Mouse (Mus musculus): ENCODE measurements around the gene Rpl7a.
A peak's percentile ranks its signal among the peaks of the same experiment; 100 is the strongest.
"Not testable (repeated sequence)": the region's sequence is repeated elsewhere in the genome, so short reads cannot be mapped to it uniquely, and the experiment has no call there.

Gene Rpl7a

DNA sequence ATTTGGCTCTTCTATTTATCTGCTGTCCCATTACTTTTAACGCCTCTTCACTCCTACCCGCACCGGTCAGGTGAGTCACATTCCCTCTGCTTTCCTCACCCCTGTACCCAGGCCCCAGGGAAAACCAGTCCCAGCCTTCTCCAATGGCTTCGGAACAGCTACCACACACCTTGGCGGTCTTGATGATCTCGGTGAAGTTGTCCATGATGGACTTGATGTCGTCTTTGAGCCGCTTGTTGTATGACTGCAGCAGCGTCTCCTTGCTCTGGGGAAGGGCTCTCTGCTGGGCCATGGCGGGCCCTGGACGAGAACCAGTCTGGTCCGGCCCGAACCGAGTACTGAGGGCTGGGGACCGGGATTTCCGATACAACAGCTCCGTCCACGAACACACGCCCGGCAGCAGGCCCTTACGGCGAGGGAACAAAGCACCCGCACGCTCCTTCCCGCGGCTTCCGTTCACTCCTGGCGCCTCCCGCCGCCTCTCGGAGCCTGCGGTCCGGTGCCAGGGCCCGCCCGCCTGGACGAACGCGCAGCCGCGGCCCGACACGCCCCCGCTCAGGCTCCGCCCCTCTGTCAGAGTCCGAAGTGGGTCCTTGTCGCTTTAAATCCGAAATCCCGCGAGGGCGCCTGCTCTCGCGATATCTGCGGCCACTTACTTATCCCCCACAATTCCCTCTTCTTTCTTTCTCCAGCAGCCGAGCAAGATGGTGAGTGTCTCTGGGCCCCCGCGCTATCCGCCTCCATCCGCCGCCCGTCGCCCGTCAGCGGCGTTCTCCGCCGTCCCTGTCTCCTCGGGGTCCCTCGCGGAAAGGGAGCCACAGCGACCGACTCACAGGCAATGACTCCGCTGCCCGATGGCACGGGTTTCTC is at the start of gene Rpl7a, which contains the start of gene Med22:
Gene Rpl7a (plus strand): TSS at position 641 of the 870 bp plus-strand sequence.
Gene Med22 (minus strand): TSS at position 554 of the 870 bp plus-strand sequence.
- DNase-seq, result peak; percentile 100

DNA sequence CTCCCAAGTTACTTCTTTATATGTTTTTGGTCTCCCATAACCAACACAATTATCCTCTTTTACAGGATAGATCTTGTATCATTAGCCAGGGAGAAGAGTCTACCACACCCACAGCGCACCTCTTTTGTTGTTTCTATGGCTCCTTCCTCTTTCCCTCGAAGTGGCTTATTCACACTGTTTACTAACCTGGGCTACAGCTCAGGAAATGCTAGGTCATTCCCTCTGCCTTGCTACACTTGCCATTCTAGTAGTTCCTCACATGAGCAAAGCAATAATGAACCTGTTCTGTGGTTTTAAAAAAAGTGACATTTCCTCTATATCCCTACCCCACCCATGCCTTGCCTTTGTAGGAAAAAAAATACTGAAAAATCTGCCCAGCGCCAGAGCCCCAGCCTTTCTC is 47.7 kb upstream of the Rpl7a start:
- peak; percentile 12 for DNase-seq

DNA sequence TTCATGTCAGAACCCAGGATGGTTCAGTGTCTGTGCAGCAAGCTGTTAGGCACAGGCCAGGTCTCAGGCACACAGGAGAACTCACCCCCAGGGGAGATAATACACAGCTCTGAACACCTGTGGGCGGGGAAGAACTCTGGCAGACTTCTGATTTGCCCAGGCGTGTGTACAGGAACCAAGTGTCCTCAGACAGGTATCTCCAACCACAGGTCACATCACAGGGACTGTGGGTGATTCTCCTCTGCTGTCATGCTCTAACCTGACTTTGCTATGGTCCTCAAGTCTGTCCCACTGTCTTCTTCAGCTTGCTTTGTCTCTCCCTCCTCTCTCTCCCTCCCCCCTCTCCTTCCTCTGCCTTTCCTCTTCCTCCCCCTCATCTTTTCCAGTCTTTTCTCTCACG is 45.7 kb upstream of the Rpl7a start, which contains the start of gene Abo:
Gene Abo (minus strand): TSS at position 101 of the 400 bp plus-strand sequence.
- DNase-seq, result peak; percentile 74

DNA sequence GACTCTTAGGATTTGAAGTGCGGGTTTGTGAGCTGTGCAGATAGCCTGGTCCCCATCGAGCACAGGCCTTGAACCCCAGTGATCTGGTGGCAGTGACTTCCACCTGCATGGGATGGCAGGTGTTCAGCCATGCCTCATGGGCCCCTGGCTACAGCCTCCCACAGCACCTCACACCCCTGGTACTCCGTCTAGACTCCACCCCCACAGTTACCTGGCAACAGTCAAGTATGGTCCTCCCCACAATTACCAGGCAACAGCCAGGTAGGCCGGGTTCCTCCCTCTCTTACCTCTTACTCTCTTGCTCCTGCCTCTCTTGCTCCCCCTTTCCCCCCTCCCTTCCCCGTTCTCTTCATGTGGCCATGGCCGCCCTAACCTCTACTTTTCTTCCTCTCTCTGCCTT is 39.9 kb upstream of the Rpl7a start:
- peak; percentile 80 for DNase-seq

DNA sequence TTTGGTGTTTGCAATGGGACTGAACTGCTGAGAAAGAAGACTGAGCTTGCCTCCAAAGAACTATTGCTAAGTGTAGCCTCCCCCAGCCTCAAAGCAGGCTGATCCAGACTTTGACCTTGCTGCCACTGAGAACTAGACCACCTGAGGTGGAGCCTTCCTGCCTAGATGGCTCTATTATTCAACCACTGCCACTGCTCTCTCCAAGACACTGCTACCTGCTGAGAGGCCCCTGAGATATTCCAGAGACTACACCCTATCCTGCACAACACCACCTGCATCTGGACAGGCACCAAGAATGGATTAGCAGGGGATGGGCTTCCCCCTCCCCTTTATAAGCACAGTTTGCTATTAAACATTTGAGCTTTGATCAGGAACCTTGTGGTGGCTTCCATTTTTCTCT is 32.0 kb upstream of the Rpl7a start:
- no peak for DNase-seq

DNA sequence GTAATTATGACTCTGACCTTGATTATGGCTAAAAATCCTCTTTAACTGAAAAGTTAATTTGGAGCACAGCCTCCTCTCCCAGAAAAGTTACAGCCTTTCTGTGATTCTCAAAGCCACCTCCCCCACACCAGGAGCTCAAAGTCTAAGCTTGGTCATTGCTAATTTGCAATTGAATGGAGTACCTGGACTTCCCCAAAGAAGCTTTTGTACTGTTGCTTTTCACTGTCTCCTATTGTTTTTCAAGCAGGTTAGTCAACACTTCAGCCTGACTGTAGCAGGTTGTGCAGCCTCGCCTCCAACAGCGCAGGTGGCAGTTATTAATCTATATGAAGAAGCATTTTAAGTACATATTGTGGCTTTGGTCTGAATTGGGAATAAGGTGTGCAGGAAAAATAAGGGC is 25.0 kb upstream of the Rpl7a start:
- peak; percentile 58 for DNase-seq

DNA sequence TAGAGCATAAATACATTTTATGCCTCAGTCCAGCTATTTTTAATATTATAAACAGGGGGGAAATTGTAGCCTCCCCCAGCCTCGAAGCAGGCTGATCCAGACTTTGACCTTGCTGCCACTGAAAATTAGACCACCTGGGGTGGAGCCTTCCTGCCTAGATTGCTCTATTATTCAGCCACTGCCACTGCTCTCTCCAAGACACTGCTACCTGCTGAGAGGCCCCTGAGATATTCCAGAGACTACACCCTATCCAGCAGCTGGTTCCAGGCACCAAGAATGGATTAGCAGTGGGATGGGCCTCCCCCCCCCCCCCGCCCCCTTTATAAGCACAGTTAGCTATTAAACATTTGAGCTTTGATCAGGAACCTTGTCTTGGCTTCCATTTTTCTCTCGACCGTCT is 24.4 kb upstream of the Rpl7a start:
- DNase-seq, result not testable (repeated sequence)

DNA sequence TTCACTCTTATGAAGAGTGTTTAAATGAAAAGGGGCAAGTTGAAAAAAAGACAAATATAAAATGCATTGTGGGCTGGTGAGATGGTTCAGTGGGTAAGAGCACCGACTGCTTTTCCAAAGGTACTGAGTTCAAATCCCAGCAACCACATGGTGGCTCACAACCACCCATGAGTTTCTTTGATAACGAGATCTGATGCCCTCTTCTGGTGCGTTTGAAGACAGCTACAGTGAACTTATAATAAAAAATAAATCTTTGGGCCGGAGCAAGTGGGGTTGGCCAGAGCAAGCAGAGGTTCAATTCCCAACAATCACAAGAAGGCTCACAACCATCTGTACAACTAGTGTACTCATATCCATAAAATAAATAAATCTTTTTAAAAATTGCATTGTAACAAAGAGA is 14.7 kb upstream of the Rpl7a start:
- DNase-seq, result peak; percentile 75

DNA sequence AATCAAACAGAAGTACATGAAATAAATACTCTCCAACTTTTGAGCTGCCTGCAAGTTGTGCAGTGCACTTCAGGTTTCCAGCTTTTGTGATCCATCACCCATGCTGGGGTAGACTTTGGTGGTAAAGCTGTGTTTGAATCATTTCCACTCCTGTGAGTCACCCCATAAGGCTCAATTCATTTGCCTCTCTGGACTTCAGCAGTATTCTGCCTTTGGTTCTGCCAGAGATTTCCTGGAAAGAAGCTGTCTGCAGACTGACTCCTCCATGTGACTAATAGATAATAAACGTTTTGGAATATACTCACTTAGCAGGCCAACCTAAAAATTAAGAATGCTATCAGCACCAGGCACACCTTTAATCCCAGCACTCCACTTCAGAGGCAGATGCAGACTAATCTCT is 9.8 kb upstream of the Rpl7a start:
- DNase-seq, result peak; percentile 55

DNA sequence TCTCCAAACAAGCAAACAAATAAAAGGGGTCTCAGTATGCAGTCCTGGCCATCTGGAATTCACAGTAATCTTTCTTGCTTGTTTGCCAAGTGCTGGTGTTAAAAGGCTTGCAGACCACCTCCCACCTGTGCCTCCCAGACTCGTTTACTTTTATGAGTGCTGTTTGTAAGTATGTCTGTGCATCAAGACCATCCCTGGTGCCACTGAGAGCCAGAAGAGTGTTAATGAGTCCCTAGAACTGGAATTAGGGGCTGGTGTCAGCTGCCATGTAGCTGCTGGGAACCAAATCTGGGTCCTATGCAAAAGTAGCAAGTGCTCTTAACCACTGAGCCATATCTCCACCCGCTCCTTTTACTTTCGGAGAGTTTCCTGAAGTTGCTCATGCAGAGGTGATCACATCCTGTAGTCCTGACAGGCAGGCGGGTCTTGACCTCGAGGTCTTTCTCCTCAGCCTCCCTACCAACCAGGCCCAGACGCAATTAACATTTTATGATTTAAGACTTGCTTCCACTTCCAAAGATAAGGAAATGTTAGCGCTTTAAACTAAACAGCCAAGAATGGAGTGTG is 8.6 kb upstream of the Rpl7a start:
- DNase-seq, result peak; percentile 85

DNA sequence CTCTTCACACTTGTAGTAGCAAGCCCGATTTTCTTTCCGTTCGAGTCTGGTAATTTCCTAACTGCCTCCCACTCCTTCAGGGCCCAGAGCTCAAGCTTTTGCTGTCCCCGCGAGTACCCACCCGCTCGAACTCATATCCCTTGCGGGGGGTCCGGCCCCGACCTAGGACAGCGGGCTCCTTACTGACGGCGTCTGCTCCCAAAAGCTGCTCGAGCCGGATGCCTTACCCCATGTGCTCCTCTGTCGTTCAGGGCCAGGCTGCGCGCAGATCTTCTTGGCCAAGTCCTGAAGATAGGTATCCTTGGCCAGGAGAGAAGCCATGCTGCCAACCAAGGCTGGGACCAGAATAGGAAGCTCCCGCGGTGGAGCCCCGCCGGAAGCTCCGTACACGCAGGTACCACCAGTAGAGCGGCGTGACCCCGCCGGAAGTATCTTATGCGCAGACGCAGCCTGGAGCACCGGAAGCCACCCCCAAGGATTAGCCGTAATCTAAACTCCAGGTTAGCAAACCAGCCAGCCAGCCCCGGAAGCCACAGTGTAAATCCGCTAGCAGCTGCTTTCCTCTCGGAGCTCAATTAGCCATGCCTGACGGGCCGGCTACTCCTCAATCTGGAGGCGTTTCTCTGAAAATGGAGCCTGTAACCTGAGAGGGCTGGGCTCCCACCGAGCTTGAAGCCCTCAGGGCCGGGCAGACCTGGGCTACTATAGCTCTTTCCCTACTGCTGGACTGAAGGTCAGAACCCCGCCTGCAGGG is 7.9 kb upstream of the Rpl7a start, which contains the start of gene Surf6:
Gene Surf6 (minus strand): TSS at position 413 of the 754 bp plus-strand sequence.
- peak; percentile 100 for DNase-seq

DNA sequence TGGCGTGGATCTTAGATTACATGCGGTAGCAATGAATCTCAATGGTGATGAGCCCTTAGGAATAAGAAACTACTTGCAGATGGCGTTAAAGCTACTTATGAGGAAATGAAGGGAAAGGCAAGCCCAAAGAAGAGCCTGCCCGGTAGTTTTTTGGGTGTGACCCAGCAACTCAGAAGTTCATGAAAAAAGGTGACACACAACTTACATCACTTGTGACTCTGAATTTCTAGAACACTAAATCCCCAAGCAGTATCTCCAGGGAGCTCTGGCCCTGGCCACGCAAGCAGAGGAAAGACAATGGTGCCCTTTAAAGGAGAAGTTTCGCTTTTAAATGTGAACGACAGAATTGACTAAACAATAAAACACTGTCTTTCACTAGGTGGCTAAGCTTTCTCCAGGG is 7.3 kb upstream of the Rpl7a start:
- DNase-seq, result no peak

DNA sequence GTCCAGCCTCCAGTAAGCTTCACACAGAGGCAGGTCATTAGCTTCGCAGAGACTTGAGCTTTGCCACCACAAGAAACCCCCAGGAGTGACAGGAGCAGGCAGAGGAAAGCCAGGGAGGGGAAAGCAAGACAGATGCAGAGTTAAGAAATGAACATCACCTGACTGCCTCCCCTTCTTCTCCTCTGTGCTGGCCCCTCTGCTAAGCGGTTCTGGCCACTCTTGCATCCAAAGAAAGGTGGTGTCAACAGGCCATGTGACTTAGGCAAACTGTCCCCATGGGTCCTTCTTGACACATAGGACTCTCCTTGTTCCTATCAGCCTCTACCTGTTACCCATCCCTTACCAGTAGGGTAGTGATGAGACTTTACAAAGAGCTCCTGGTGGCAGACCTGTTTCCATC is 4.6 kb upstream of the Rpl7a start:
- peak; percentile 85 for DNase-seq

DNA sequence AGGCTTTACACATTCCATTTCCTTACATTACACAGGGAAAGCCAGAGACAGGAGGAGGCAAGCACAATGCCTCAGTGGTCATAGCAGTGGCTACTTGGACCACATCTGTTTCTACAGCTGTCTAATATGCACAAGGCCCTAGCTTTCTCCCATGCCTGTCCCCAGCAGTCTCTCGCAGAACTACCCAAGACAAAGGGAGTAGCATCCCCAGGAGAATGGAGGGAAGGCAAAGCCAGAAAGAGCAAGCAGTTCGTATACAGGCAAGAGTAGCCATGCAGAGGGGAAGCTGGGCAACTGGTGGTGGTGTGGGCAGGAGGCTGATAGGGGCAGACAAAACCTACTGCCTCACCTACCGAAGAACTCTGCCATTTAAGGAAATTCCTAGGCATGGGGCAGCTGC is 4.1 kb upstream of the Rpl7a start:
- DNase-seq, result peak; percentile 80

DNA sequence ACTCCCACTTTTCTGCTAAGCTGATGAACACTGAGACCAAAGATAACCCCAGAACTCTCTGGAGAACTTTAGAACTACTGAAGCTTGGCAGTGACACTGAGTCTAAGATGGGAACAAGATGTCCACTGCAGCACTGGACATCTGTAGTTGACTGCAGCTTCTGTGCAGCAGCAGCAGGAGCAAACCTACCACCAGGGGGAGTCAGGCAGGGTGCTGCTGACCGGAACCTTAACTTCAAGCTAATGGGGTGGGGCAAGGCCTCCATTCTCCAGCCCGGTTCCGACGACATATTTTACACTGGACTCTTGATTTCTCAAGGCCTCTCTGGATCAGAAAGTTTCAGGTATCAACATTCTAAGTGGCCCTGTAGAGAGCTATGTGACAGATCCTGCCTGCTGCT is 3.5 kb upstream of the Rpl7a start:
- DNase-seq, result peak; percentile 92

DNA sequence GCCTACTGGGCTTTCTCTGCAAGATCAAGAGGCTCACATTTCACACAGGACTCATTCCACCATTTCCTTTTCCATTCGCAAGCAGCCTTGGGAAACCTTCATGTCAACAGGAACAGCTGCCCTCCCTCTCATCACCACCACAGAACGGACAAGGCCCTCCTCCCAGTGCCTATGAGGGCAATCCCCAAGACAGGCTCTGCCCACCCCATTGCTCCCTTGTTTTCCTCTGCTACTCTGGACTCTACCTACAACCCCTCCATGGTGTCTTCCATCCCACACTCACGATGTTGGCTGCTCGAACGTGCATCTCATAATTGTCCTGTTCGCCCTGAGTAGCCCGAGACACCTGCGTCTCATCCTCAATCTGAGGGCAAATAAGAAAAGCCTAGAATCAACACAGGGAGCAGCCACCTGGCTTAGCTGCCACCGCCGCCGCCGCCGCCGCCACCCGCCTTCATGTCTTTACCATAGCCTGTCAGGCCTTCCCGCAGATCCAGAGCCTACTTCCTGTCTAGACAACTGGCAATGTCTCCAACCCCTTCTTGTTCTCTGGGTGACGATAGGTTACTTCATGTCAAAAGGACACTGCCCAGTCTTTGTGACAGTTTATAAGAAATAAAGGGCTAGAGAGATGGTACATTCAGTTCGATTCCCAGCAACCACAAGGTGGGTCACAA is 1.7 kb upstream of the Rpl7a start:
- DNase-seq, result peak; percentile 90

DNA sequence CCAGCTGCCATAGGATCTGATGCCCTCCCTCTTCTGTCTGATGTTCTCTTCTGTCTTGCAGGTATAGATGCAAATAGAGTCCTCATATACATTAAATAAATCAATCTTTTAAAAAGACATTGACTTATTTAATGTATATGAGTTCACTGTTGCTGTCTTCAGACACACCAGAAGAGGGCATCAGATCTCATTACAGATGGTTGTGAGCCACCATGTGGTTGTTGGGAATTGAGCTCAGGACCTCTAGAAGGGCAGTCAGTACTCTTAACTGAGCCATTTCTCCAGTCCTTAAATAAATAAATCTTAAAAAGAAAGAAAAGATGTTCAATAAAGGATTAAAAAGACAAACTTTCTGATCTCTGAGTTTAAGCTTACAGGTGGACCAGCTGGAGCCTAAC is 1.2 kb upstream of the Rpl7a start:
- no peak for DNase-seq

DNA sequence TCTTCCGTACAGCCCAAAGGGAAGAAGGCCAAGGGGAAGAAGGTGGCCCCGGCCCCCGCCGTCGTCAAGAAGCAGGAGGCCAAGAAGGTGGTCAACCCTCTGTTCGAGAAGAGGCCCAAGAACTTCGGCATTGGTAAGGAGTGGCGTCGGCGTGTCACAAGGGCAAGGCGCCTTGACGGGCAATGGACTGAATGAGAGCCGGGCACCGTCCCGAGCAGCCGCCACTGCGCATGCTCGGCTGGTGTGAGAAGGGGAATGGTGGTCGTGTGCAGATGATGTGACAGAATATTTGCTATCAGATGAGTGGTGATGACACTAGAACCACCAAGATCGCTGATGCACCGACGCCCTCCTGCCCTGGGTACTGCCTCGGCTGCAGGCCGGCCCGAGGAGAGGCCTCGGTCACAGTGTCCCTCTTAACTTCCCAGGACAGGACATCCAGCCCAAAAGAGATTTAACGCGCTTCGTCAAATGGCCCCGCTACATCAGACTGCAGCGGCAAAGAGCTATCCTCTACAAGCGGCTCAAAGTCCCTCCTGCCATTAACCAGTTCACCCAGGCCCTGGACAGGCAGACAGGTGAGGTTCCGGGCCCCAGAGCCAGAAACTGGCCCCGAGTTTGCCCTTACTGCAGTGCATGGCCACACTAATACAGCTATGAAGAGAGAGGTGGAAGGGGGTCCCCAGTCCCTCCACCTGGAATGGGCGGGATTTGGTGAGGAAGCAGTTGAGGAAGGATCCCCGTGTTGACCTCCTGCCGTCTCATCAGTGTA is 616 bp downstream of the Rpl7a start:
- peak; percentile 94 for DNase-seq

DNA sequence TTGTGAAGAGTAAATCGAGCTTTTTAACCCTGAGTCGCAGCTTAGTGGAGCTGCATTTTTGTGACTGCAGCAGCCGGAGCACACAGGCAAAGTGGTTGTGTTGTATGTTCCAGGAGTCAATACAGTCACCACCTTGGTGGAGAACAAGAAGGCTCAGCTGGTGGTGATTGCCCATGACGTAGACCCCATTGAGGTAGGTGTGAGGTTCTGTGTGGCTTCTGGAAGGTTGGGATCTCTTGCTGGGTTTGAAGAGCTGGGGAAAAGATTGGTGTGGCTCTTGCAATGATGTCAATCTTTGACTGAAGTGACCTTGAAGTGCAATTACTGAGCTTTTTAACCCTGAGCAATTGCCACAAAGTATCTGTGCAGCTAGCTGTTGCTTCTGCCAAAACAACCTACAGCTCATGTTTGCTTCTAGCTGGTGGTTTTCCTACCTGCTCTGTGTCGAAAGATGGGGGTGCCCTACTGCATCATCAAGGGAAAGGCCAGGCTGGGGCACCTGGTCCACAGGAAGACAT is 1.7 kb downstream of the Rpl7a start:
- DNase-seq, result peak; percentile 78

DNA sequence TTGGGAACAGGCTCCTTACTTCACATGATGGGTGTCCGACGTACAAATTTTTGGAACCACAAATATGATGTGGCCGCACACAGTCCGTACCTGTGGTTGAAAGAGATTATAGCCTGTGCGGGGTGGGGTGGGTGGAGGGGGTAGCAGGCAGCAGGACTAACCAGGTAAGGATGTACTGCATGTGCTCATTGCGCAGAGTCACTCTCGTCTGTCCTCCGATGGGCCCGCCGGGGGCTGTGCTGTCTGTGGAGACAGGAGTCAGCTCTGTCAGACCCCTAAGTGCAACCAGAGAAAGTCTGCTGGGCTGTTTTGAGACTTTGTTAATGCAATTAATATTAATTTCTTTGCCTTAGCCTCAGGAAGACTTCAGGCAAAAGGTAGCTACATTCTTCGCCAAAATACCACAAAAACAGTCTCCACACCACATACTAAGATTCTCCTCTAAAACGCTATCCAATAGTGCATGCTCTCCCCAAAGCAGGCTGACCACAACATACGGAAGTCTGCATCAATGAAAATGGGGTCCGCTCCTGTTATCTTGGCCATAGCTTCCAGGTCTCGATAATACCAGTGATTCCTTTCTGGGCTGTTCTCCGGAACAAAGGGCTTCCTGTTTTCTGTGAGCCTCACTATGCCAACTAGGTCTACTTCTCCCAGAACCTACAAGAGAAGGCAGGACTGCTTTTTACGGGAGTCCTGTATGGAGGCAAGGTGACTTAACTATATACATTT is 3.0 kb downstream of the Rpl7a start:
- DNase-seq, result no peak

All from heart, adult 11 months (tissue).